Mouse (Mus musculus) layer of hippocampus, adult 18-20 months (tissue): ENCODE measurements around the gene Zmynd8. TPM values are rescaled to one million over a fixed set of nuclear protein-coding genes. Genes with fewer than 3 reads are reported as not detected.
"Not testable (repeated sequence)": the region's sequence is repeated elsewhere in the genome, so short reads cannot be mapped to it uniquely, and the experiment has no call there.

Source experiments
- DNase-seq, 2 experiments: peaks; one replicate each; pipeline ENCODE4 v3.0.0; 2022; ENCODE audit warnings: low spot score in 2 of 2
- total RNA-seq, 2 experiments: library from RNA; stranded (reverse); gene quantifications; 2 replicates each; pipeline ENCODE4 v1.2.3; 2021

Gene Zmynd8
- total RNA-seq, 2 experiments from 2014 or later = 148 to 149 TPM

DNA sequence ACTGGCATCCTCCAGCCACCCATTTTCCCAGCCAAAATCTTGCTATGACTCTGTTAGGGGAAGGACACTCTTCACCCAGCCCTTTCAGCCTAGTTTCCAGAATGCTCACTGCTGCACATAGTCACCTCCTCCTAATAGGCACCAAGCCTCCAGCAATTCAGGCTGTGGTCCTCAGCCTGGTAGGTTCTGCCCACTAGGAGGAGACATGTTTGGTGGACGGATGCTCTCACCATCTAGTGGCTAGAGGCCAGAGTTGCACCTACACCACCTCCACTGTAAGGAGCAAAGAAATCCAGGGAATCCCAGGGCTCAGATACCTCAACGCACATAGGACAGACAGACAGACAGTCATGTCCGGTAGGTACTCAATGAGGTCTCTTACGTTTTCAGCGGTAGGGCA, 87.3 kb downstream of the Zmynd8 start:
- DNase-seq = peak; percentile 40 to 72

DNA sequence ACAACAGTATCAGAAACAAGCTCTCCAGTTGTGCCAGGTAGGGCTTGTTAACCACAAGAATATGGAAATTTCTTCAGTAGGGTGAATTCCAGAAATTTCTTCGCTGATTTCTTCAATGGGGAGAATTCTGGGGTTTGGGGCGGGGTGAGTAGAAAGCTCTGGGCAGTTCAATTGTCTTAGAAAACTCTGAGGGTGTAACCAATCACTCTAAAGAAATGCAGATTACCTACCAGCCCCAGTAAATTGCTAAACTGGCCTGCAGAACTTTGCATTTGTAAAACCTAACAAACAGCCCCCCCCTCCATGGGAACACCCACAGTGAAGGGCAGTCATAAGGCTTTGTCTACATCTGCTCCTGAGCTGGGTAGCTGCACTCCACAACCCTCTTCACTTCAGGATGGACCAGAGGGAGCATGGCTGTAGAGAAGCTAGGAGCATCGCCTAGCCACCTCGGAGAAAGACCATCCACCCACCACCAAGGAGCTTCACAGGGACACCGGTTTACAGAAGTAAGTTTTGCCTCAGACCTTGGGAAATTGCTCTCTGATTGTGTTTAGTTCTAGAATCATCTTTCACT, 88.8 kb downstream of the Zmynd8 start:
- DNase-seq = no peak

DNA sequence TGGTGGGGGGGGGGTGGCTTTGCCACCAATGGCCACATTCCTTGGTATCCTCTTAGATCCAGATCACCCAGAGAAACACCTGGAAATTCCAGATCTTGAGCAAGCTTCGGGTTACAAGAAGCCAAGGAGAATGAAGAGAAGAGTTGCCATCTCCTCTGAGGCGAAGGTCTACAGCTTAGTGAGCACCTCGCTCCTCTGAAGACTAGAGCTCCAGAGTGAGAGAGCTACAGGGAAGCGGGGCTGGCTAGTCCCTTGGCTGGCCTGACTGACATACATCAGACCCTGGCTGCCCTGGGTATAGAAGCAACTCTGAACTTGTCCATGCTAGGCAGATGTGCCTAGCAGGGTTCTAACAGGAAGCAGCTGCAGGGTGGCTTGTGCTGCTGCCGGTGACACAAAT, 89.7 kb downstream of the Zmynd8 start:
- no peak for DNase-seq

DNA sequence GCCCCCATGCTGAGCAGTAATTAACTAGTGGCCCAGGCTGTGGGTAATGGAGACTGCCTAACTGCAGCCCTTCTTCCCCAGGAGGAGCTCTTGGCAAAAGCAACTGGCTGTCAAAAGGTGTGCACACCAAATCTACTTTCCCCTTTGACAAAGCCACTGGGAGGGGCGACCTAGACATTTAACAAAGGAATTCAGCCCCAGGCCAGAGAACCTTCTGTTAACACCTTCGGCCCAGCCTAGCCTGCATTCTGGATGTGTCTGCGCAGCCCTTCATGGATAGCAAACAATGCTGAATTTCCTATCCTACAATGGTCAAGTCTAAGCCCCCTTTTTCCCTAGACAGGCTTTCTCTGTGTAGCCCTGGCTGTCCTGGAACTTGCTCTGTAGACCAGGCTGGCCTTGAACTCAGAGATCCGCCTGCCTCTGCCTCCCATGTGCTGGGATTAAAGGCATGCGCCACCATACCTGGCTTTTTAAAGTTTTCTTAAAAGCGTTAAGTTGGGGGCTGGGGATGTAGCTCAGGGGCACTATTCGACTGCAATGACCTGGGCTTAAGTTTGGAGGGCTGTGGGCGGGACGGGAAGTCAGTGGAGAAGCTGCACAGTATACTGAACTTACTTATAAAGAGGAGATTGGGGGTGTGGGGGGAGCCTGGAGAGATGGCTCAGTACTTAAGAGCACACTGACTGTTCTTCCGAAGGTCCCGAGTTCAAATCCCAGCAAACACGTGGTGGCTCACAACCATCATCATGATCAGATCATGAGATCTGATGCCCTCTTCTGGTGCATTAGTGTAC, 90.4 kb downstream of the Zmynd8 start:
- DNase-seq = no peak

DNA sequence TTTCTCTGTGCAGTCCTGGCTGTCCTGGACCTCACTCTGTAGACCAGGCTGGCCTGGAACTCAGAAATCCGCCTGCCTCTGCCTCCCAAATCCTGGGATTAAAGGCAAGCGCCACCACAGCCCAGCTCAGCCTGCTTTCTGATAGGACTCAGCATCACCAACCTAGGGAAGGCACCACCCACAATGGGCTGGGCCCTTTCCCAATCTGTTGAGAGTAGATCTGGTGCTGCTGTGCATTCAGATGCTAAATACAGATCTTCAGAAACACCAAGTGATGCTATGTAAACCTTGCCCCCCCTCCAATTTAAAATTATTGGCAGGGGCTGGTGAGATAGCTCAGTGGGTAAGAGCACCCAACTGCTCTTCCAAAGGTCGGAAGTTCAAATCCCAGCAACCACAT, 98.6 kb downstream of the Zmynd8 start:
- DNase-seq = not testable (repeated sequence)

DNA sequence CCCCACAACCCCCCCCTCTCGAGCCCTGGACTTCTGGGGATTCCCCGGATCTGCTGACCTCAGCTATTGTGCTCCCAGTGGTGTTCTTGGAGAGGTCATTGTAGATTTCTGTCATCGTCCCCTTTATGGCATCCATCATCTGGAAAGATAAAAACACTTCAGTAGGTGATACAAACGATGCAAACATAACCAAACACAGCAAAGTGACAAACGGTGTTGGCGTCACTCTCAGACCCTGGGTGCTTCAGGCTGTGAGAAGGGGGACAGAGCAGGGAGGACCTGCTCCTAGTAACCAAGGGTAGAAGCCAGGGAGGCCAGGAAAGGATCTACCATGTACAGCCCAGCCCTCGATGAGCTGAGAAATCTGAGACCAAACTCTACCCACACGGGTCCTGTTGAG, 100.9 kb downstream of the Zmynd8 start:
- DNase-seq = no peak

DNA sequence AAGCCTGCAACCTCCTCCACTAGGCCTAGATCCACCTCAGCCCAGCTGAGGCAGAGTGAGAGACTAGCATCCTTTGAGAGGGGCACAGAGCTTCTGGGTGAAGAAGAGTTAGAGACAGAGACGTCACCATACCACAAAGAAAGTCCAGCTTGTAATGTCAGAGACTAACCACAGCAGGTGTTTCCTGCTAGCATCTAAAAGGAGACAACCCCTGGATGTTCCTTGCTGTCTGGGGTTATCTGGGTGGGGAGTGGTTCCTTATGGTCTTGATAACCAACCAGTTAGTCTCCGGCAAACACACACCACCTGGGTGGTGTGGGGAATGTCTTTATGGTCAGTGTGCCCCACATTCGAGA, 105.6 kb downstream of the Zmynd8 start:
- DNase-seq = no peak

DNA sequence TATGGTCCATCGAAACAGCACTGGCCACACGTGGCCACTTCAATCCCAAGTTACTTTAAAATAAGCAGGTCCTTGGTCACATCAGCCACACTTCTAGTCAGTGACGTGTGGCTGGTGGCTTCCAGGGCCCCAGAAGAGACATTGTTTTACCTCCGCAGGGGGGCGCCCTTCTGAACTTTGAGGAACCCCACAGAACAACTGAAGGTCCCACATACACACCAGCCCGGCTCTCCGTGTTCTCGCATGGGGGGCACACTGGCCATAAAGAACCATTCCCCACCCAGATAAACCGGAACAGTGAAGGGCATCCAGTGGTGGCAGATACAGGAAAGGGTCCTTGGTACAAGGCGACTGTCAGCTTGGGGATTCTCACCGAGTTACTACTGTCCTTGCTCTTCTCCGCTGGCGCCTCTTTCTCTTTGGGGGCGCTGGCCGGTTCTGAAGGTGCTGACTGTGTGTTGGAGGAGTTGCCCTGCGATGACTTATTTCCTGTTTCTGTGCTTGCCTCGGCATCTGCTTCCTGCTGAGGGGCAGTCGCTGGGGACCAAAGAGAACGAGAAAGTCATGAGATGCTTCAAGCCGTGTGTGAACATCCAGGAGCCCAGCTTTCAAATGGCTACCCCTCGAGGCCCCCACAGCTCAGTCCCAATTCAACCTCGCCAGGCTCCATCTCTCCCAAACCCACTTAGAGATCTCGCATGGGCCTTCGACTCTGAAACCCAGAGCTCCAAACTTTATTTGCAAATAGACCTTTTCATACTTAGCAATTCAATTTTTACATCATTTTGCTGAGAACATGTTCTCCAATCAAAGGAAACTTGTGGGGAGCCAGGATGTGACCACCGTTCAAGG, 106.2 kb downstream of the Zmynd8 start:
- DNase-seq = no peak

DNA sequence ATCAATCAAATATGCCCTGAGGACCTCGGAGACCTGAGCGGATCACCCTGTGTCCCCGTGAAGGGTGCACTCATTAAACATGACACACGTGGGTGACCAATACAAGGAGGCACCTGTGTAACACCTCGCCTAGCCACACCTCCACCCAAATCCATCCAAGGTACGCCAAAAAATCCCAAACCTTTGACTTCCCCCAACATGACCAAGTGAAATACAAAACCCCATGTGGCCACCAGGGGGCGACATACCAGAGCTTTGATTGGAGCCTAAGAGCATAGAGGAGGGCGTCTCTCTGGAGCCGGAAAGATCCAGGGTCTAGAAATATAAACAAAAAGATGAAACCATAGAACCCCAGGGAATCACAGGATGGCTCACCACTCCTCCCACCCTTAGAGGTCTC, 107.2 kb downstream of the Zmynd8 start:
- peak in 1 of 2 experiments; percentile 64 for DNase-seq

DNA sequence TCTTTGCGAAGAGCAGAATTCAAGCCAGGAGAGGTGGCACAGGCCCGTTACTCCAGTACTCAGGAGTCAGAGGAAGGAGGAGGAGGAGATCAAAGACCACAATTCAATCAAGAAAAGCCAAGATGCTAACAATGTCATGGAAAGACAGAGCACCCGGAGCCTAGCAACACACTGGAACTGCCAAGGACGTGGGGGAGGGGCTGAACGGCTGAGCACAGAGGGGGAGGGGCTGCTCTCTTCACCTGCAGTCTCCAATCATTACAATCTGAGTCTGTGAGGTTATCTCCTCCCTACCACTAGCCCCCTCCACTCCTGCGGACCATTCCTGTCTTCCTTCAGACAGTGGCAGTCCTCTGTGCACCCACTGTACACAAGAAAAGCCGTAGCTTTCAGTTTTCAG, 107.8 kb downstream of the Zmynd8 start:
- no peak for DNase-seq

DNA sequence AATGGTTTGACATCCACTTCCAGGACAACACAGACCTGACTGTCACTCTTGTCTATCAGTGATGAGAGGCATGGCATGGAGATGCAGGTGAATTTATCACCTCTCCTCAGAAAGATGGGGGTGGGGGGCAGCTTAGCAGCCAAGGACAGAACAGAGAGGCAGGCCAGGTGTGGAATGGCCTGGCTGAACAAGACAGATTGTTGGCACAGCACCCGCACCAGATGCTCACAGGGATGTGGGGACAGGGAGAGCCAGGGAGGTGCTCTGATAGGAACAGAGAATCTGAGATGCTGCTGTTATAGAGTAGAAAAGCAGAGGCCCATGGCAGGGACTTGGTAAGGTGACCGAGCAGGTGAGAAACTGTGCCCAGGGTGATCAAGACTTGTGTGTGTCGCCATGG, 109.1 kb downstream of the Zmynd8 start:
- DNase-seq = no peak

DNA sequence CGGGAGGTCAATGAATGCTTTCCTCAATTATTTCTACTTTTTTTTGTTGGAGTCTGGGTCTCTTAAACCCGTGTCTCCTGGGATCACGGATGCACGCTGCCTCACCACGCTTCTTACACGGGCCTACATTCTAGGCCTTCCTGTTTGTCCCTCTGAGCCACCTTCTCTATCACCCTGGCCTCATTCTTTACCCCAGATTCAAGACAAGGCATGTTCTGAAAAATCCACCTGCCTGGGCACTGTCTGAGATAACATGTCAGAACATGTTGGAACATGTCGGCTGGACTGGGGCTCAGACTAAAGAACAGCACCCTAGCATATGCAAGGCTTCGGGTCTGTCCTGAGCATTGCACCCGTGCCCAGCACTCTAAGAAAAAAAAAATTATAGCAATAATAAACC, 110.0 kb downstream of the Zmynd8 start:
- no peak for DNase-seq

DNA sequence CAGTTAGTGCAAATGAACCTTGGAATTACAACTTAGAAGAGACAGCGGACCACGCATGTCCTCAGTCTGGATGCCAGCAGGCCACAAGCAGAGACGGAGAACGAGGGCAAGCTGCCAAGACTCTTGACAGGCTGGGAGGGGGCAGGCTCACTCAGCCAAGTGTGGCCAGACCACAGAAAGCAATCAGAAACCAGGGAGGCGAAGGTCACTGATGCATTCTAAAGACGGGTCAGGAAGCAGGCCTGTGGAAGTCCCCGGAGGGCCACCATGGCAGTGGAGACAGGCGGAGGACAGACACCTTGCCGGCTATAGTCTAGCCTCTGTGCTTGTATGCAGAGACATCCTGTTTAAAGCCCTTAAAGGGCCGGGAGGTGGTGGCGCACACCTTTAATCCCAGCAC, 110.8 kb downstream of the Zmynd8 start:
- peak; percentile 72 to 86 for DNase-seq

DNA sequence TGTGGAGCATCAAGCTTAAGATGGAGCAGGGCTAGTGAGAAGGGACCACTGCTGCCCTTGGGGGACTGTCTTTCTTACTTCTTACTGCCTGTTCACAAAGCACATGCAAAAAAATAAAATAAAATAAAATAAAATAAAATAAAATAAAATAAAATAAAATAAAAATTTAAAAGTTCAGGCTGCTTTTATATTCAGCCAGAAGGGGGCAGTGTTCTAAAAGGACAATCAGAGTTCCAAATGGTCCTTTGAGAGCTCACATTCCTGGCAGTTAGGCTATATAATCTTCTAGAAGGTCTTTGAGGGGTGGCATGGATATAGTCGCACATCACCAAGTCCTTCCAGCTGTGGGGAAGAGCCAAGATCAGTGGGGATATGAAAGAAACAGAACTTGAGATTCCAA, 112.3 kb downstream of the Zmynd8 start:
- no peak for DNase-seq

DNA sequence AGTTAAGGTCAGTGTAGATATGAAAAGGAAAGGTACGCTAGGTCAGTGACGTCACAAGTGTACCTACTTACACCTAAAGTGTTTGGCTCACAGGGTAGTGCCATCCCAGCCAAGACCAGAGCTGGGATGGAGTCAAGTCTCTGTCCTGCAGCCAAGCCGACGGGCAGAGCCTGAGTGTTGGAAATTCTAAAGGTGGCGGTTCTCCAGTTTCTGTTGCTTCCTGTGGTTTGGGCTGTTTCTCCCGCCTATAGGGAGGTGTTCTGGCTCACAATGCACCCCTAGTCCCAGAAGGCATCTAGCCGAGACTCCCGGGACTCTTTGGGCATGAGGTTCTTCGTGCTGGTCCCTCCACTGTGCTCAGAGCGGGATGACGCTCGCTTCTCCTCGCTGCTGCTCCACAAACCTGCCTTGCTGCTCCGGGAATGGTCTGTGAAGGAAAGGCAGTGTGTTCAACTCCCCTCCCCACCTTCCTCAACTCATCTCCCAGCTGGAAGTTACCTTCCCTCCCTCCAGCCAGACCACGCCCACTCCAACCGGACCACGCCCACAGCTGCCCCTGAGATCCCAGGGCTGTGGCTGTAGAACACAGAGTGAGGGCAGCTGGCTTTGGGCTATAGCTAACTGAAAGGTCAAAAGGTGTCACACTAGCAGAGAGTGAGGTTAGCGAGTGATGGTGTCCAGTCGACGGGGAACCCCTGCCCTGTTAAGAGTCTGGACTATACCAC, 113.3 kb downstream of the Zmynd8 start:
- DNase-seq = no peak

DNA sequence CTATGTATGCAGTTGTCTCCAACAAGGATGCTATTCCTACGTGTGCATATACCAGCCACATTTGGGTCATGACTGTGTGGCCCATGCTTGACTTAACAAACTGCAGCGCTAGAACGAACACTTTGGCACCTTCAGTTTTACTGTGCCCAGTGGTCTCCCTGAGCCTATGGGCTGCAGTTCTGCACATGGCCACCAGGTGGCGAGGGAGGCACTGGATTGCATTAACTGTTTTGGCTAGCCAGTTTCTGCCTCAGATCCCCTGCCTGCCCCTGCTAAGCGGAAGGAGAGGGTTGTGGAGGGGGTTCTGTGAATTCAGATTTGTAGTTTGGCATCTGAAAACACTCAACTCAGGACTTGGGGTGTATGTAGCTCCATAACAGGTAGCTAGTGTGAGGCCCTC, 116.5 kb downstream of the Zmynd8 start:
- DNase-seq = peak; percentile 73 to 90

DNA sequence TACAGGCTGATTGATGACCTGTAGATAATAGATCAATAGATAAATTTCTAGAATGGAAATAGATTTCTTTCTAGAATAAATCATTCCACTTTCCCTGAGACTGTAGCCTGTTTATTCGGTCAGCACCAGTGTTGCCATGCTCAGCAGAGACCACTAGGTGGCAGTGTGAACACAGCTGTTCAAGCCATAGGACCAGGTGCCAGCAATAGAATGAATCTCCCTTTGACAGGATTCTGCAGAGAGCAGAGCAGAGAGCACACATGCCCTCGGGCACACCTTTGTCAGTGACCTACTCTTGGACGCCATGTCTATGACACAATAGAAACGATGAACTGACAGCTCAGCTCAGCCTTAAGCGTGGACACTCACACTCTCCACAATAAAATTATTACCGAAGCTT, 119.9 kb downstream of the Zmynd8 start:
- DNase-seq = peak; percentile 75 to 93

DNA sequence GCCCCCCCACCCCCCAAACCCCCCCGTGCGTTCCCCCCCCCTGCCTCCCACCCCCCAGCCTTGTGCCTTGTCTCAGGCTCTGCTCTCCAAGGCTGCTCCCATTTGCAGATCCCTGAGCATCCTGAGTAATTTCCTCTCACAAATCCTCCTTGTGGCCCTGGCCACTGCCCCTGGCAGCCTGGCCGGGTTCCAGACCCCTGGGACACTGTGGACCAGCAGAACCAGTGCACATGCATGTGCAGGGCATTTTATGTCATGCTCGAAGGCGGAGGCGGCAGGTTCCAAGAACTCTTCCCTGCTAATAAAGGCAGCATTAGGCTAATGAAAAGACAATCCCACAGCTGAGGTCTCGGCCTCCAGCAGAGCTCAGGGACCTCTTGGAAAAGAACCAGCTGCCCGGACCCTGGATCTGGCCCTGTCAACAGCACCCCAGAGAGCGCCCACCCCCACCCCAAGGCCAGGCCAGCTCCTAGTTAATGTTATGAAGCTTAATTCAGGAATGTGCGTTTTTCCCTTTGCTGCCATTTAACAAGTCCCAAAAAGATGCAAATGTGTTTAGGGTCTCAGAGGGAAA, 129.4 kb downstream of the Zmynd8 start:
- DNase-seq = no peak

DNA sequence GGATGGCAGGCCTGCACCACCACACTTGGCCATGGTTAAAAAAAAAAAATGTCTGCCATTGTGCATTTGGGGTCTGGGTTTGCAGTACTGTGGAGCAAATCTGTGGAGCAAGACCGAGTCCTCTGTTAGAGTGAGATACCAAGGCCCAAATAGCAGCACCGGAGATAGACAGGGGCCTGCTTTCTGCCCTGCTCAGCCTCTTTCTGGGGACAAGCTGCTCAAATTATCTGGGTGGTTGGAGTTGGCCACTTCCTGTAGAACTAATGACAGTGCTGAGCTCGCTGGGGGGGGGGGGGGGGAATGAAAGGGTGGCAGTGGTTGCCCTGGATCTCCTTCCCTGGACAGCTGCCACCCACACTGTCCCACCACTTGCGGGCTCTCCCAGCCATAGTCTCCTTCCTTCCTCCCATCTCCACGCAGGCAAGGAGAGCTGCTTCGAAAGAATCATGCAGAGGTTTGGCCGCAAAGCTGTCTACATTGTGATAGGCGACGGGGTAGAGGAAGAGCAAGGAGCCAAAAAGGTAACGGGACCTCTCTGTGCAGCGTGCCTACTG, 129.9 kb downstream of the Zmynd8 start:
- DNase-seq = no peak

DNA sequence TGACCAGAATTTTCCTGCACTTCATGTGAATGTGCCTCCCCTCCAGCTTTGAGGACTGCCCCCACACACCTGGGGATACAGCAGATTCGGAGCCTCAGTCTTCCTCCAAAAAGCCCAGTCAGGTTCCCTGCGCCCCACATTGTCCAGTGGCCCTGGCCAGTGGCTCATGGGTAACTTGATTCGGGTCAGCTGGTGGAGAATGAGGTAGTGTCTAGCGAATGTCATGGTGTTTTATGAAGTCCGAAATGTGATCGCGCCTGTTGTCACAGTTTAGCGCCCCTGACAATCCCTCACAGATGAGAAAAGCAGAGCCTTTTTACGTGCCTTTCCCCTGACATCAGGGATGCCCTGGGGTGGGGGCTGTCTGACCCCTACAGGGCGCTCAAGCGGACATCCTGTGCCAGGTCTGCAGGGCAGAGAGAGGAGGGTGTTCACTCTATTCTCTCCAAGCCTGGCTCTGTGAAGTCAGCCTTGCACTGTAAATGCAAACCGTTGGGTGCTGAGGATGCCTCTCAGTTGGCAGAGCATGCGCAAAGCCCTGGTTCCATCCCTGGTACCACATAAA, 139.3 kb downstream of the Zmynd8 start:
- DNase-seq = no peak

DNA sequence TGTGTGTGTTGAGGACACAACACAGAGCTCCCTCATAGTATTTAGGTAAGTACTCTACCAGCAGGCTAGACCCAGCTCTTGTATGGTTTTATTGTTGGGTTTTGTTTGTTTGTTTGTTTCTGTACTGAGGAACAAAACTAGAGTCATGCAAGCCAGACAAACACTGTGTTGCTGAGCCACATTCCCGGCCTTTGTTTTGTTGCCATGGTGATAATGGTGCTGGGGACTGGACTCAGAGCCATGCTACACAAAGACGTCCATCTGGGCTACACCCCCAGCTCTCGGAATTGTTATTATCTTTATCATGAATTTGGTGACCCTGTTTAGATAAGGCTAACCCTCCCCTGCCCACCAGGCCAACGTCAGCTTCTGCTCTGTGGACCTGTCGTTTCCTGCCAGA, 140.3 kb downstream of the Zmynd8 start:
- no peak for DNase-seq
